Mouse (Mus musculus) brain, embryonic 14.5 days (tissue): ENCODE measurements around the gene Gm47985.

ENCODE experiments used
- CTCF ChIP-seq: fragments of 200-500 bp; IDR thresholded peaks from 2 replicates; pipeline ENCODE4 v1.5.1; 2012; ENCODE audit warnings: inconsistent platforms, mild to moderate bottlenecking, moderate library complexity, borderline replicate concordance; ENCODE audit not compliant: insufficient read depth, insufficient read length; ENCODE audit errors: extremely low read depth
- POLR2A ChIP-seq: fragments of 200-500 bp; IDR thresholded peaks from 2 replicates; pipeline ENCODE4 v1.6.1; 2012; ENCODE audit warnings: mild to moderate bottlenecking, inconsistent platforms, borderline replicate concordance; ENCODE audit not compliant: poor library complexity, insufficient read depth, insufficient read length, severe bottlenecking; ENCODE audit errors: extremely low read depth

- TF ChIP-seq POLR2A, result no peak
- no peak for TF ChIP-seq CTCF
Observed at GRCm38 (mm10) chr1:151223377-151223776, 41.0 kb downstream of the Gm47985 start.
